Mouse (Mus musculus): ENCODE measurements around the gene Larp4. TPM values are rescaled to one million over a fixed set of nuclear protein-coding genes. Genes with fewer than 3 reads are reported as not detected.

Larp4 gene
- polyA plus RNA-seq, 1 experiment from 2014 or later, result 42.0 TPM

- in situ Hi-C loops (cut with MboI; ENCODE audit: low pct_unique_long_range_greater_than_20kb), result no loop called here
- ATAC-seq (no peak), DNase-seq (ENCODE audit: low read depth, low spot score) (no peak)
- POLR2A ChIA-PET, result no interaction called here
- no peaks in the 10 kb centered on the region for H3K27me3 ChIP-seq
- CTCF ChIA-PET, result no interaction called here
- no peak for TF ChIP-seq CTCF (IDR thresholded peaks at IDR 0.05)
These were observed 36.3 kb downstream of the Larp4 start for GRCm38 (mm10) chr15:100006180-100006579.

- POLR2A ChIA-PET, result no interaction called here
- TF ChIP-seq CTCF (IDR thresholded peaks at IDR 0.05), result no peak
- ATAC-seq, result no peak
- no peaks in the 10 kb centered on the region for H3K27me3 ChIP-seq
- in situ Hi-C loops (cut with MboI; ENCODE audit: low pct_unique_long_range_greater_than_20kb), result no loop called here
- DNase-seq (ENCODE audit: low read depth, low spot score), result no peak
- CTCF ChIA-PET, result no interaction called here
These were observed 48.5 kb downstream of the Larp4 start for GRCm38 (mm10) chr15:100018280-100018899.

- ATAC-seq (no peak), DNase-seq (ENCODE audit: low read depth, low spot score) (no peak)
- CTCF ChIA-PET, result interaction anchor here (1.0 kb wide), 1 partner anchor 110 kb away, joined by 3 read pairs; no protein-coding TSS in a partner anchor
- in situ Hi-C loops (cut with MboI; ENCODE audit: low pct_unique_long_range_greater_than_20kb), result no loop called here
- H3K27me3 ChIP-seq, result no peaks in the 10 kb centered on the region
- peak; percentile 44 for TF ChIP-seq CTCF (IDR thresholded peaks at IDR 0.05)
- POLR2A ChIA-PET, result interaction anchor here (0.7 kb wide), 1 partner anchor 624 kb away, joined by 3 read pairs; no protein-coding TSS in a partner anchor
These were observed 51.3 kb downstream of the Larp4 start for GRCm38 (mm10) chr15:100021175-100021574.

GRCm38 (mm10) chr15:100022923-100023322 lies 53.1 kb downstream of the Larp4 start:
- DNase-seq (ENCODE audit: low read depth, low spot score) (no peak), ATAC-seq (peak; percentile 52)
- in situ Hi-C loops (cut with MboI; ENCODE audit: low pct_unique_long_range_greater_than_20kb), result no loop called here
- POLR2A ChIA-PET, result no interaction called here
- TF ChIP-seq CTCF (IDR thresholded peaks at IDR 0.05), result peak; percentile 89
- CTCF ChIA-PET, result no interaction called here
- H3K27me3 ChIP-seq, result no peaks in the 10 kb centered on the region

- CTCF ChIA-PET, result interaction anchor here (0.6 kb wide), 1 partner anchor 13 kb away, joined by 3 read pairs; the partner anchor contains the start of gene Dip2b
- TF ChIP-seq CTCF (IDR thresholded peaks at IDR 0.05), result no peak
- no peaks in the 10 kb centered on the region for H3K27me3 ChIP-seq
- no peak for DNase-seq (ENCODE audit: low read depth, low spot score)
- no peak for ATAC-seq
- in situ Hi-C loops (cut with MboI; ENCODE audit: low pct_unique_long_range_greater_than_20kb), result no loop called here
- POLR2A ChIA-PET, result interaction anchor here (0.6 kb wide), 1 partner anchor 14 kb away, joined by 6 read pairs; no protein-coding TSS in a partner anchor
These were observed 55.4 kb downstream of the Larp4 start for GRCm38 (mm10) chr15:100025076-100025834.

GRCm38 (mm10) chr15:100028133-100028532 lies 58.3 kb downstream of the Larp4 start:
- ChIA-PET POLR2A (no interaction called here), CTCF (no interaction called here)
- H3K27me3 ChIP-seq, result no peaks in the 10 kb centered on the region
- in situ Hi-C loops (cut with MboI; ENCODE audit: low pct_unique_long_range_greater_than_20kb), result no loop called here
- DNase-seq (ENCODE audit: low read depth, low spot score), result no peak
- no peak for ATAC-seq
- TF ChIP-seq CTCF (IDR thresholded peaks at IDR 0.05), result no peak

DNA sequence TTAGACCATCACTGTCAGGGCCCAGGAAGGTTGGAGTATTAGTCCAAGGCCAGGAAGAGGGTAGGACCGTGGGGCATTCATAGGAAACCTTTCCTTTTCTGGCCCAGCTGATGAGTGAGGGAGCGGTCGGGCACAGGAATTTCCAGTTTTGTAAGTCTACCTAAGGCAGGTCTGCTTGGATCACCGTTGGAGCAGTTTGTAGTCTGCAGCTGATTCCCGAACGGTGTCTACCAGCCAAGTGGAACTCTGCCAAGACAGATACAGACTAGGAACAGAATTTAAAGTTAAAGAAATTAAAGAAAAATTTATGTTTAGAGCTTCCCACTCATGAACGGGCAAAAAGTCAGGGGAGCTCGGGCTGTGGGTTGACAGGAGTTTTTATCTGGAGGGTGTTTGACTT lies 59.6 kb downstream of the Larp4 start:
- ATAC-seq (no peak), DNase-seq (ENCODE audit: low read depth, low spot score) (no peak)
- ChIA-PET CTCF (no interaction called here), POLR2A (no interaction called here)
- H3K27me3 ChIP-seq, result no peaks in the 10 kb centered on the region
- TF ChIP-seq CTCF (IDR thresholded peaks at IDR 0.05), result no peak
- in situ Hi-C loops (cut with MboI; ENCODE audit: low pct_unique_long_range_greater_than_20kb), result no loop called here

GRCm38 (mm10) chr15:100029900-100030299 lies 60.0 kb downstream of the Larp4 start:
- no peaks in the 10 kb centered on the region for H3K27me3 ChIP-seq
- in situ Hi-C loops (cut with MboI; ENCODE audit: low pct_unique_long_range_greater_than_20kb), result loop anchor here (10.0 kb wide), 1 partner anchor 415 kb away; no protein-coding TSS in a partner anchor
- no peak for ATAC-seq
- ChIA-PET CTCF (interaction anchor here (1.0 kb wide), 1 partner anchor 131 kb away, joined by 4 read pairs; no protein-coding TSS in a partner anchor), POLR2A (no interaction called here)
- no peak for TF ChIP-seq CTCF (IDR thresholded peaks at IDR 0.05)
- DNase-seq (ENCODE audit: low read depth, low spot score), result no peak

- no peak for ATAC-seq
- CTCF ChIA-PET, result interaction anchor here (0.9 to 1.4 kb wide), 2 partner anchors 91 to 118 kb away, joined by 3 read pairs; no protein-coding TSS in a partner anchor
- TF ChIP-seq CTCF (IDR thresholded peaks at IDR 0.05), result no peak
- in situ Hi-C loops (cut with MboI; ENCODE audit: low pct_unique_long_range_greater_than_20kb), result loop anchor here (10.0 kb wide), 1 partner anchor 412 kb away; no protein-coding TSS in a partner anchor
- no peak for DNase-seq (ENCODE audit: low read depth, low spot score)
- POLR2A ChIA-PET, result no interaction called here
- no peaks in the 10 kb centered on the region for H3K27me3 ChIP-seq
These were observed 62.7 kb downstream of the Larp4 start for GRCm38 (mm10) chr15:100032546-100032945.

GRCm38 (mm10) chr15:100038470-100038971 lies 68.7 kb downstream of the Larp4 start, which contains the start of gene Dip2b:
Gene Dip2b (plus strand): TSS chr15:100038664.
- DNase-seq (ENCODE audit: low read depth, low spot score), result peak; percentile 54
- CTCF ChIA-PET, result interaction anchor here (0.6 to 5.6 kb wide), 11 partner anchors 13 to 287 kb away, joined by 3 to 47 read pairs (median 4); no protein-coding TSS in a partner anchor
- ATAC-seq, result peak; percentile 91
- peak; percentile 100 for TF ChIP-seq CTCF (IDR thresholded peaks at IDR 0.05)
- no peaks in the 10 kb centered on the region for H3K27me3 ChIP-seq
- POLR2A ChIA-PET, result interaction anchor here (0.7 to 2.9 kb wide), 2 partner anchors 34 to 87 kb away, joined by 3 to 11 read pairs; no protein-coding TSS in a partner anchor
- in situ Hi-C loops (cut with MboI; ENCODE audit: low pct_unique_long_range_greater_than_20kb), result loop anchor here (5.0 to 10.0 kb wide), 2 partner anchors 89 to 406 kb away; no protein-coding TSS in a partner anchor
